Mouse (Mus musculus) myocyte (in vitro differentiated cells): Measurements from ENCODE around the gene Frs3. TPM values are rescaled to one million over a fixed set of nuclear protein-coding genes. Genes with fewer than 3 reads are reported as not detected.

Experiments
- H3K27me3 ChIP-seq: one replicate; pipeline ENCODE4 v1.6.1; 2011; ENCODE audit not compliant: control insufficient read depth, insufficient read depth, insufficient read length
- H3K36me3 ChIP-seq: one replicate; pipeline ENCODE4 v1.6.1; 2011; ENCODE audit not compliant: control insufficient read depth, insufficient read depth
- H3K4me2 ChIP-seq: one replicate; pipeline ENCODE4 v1.6.1; 2011; ENCODE audit warnings: low read depth, control low read depth
- H3K4me3 ChIP-seq: one replicate; pipeline ENCODE4 v1.5.1; 2011; ENCODE audit warnings: mild to moderate bottlenecking, control low read depth, moderate library complexity
- H3K79me2 ChIP-seq: one replicate; pipeline ENCODE4 v1.6.1; 2011; ENCODE audit not compliant: control insufficient read depth, insufficient read depth
- H3ac ChIP-seq: one replicate; pipeline ENCODE4 v1.6.1; 2011; ENCODE audit not compliant: control insufficient read depth, insufficient read length
- MAX ChIP-seq: IDR thresholded peaks from one replicate; pipeline ENCODE4 v1.6.1; 2011; ENCODE audit warnings: low read depth, mild to moderate bottlenecking, control low read depth
- MYOD1 ChIP-seq, 3 experiments: IDR thresholded peaks; one replicate each; pipeline ENCODE4 v1.6.1; 2011; ENCODE audit warnings: control low read depth in 2 of 3, low read depth in 2 of 3, mild to moderate bottlenecking in 2 of 3, moderate library complexity in 1 of 3; ENCODE audit not compliant: insufficient read length in 2 of 3, control insufficient read depth in 1 of 3
- MYOG ChIP-seq, 3 experiments: IDR thresholded peaks; one replicate each; pipeline ENCODE4 v1.6.1; 2011; ENCODE audit warnings: control low read depth in 2 of 3, low read depth in 2 of 3, mild to moderate bottlenecking in 2 of 3; ENCODE audit not compliant: insufficient read length in 2 of 3, control insufficient read depth in 1 of 3, insufficient read depth in 1 of 3
- POLR2AphosphoS2 ChIP-seq: IDR thresholded peaks from one replicate; pipeline ENCODE4 v1.6.1; 2011; ENCODE audit warnings: low read depth, control low read depth; ENCODE audit not compliant: insufficient read length
- SRF ChIP-seq: IDR thresholded peaks from one replicate; pipeline ENCODE4 v1.6.1; 2011; ENCODE audit warnings: low read depth; ENCODE audit not compliant: control insufficient read depth, insufficient read length
- TCF12 ChIP-seq: IDR thresholded peaks from one replicate; pipeline ENCODE4 v1.6.1; 2011; ENCODE audit warnings: mild to moderate bottlenecking, control low read depth; ENCODE audit not compliant: poor library complexity, insufficient read depth, severe bottlenecking
- TCF3 ChIP-seq: IDR thresholded peaks from one replicate; pipeline ENCODE4 v1.6.1; 2011; ENCODE audit warnings: low read depth, control low read depth; ENCODE audit not compliant: insufficient read length
- USF1 ChIP-seq: IDR thresholded peaks from one replicate; pipeline ENCODE4 v1.6.1; 2011; ENCODE audit warnings: low read depth, mild to moderate bottlenecking, control low read depth, moderate library complexity
- polyA plus RNA-seq: library from polyadenylated mRNA; unstranded; fragments of >200 nt; fragmentation: generic; extraction: Trizol; gene quantifications from one replicate; pipeline ENCODE4 v1.2.1, GENCODE M21; 2012; ENCODE audit warnings: missing spikeins

Frs3 gene
- polyA plus RNA-seq, 1 experiment = 3.4 TPM

DNA sequence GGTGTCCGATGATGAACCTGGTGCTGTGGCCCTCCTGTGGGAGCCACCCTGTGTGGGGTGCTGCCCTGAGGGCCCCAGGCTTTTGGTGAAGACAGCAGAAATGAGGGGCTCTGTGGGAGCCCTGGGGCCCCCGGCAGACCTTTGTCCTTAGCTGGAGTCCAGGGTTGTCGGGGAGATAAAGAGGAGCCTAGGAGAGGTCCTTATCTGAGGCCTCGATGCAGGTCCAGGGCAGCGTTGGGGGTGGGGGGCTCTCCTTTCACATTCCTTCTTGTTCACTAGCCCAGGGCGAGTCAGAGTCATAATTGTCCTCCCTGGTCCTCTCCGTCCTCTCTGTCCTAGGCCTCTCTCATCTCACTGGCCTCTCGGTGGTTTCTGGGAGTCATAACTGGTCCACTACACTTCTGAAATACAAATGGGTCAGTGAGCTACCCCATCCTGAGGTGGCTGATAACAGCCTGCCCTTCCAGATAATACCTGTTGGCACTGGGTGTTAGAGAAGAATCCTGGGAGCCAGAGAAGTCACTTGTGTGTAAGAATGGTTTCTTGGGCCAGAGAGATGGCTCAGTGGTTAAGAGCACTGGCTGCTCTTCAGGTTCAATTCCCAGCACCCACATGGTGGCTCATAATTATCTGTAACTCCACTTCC, 64.4 kb downstream of the Frs3 start:
- no peaks in the 10 kb centered on the region for H3K36me3 ChIP-seq
- H3K4me3 ChIP-seq = no peak overlapping the region
- no peak for TF ChIP-seq SRF
- no peak for TF ChIP-seq MYOG (IDR thresholded peaks at IDR 0.05; ENCODE audit: control insufficient read depth in 1 of 3, insufficient read depth in 1 of 3, insufficient read length in 2 of 3, low read depth in 2 of 3)
- TF ChIP-seq TCF12 = no peak
- no peak for TF ChIP-seq MAX
- no peak for TF ChIP-seq MYOD1 (IDR thresholded peaks at IDR 0.05; ENCODE audit: control insufficient read depth in 1 of 3, insufficient read length in 2 of 3, low read depth in 2 of 3)
- no peak for TF ChIP-seq USF1
- TF ChIP-seq TCF3 = no peak
- no peak for TF ChIP-seq POLR2AphosphoS2
- H3K4me2 ChIP-seq = no peak overlapping the region
- H3K79me2 ChIP-seq = no peaks in the 10 kb centered on the region
- H3K27me3 ChIP-seq = no peaks in the 10 kb centered on the region
- no peak overlapping the region for H3ac ChIP-seq

Other genes with a start within 250 kb of the Frs3 start
- gene Taf8, start 186.7 kb upstream of the Frs3 start, polyA plus RNA-seq = 13.4 TPM
- 858 TPM for gene Ccnd3, start 184.0 kb upstream of the Frs3 start, polyA plus RNA-seq
- 41.0 TPM for gene Bysl, start 77.5 kb upstream of the Frs3 start, polyA plus RNA-seq
- gene Med20, start 77.4 kb upstream of the Frs3 start, polyA plus RNA-seq = 33.4 TPM
- gene Gm20517, start 77.4 kb upstream of the Frs3 start, polyA plus RNA-seq = 1.5 TPM
- gene Usp49, start 58.3 kb upstream of the Frs3 start, polyA plus RNA-seq = 2.5 TPM
- gene Tomm6, start 644 bp upstream of the Frs3 start, polyA plus RNA-seq = 232 TPM
- 1.3 TPM for gene Gm21981, start 5.4 kb downstream of the Frs3 start, polyA plus RNA-seq
- gene Prickle4, start 5.7 kb downstream of the Frs3 start, polyA plus RNA-seq = 0.32 TPM
- gene Pgc, start 37.8 kb downstream of the Frs3 start, polyA plus RNA-seq = not detected
- 16.5 TPM for gene Tfeb, start 48.0 kb downstream of the Frs3 start, polyA plus RNA-seq
- gene Mdfi, start 145.7 kb downstream of the Frs3 start, polyA plus RNA-seq = 1.1 TPM
- gene Foxp4, start 235.6 kb downstream of the Frs3 start, polyA plus RNA-seq = 24.7 TPM